Mouse (Mus musculus) bone marrow, adult 2 months (tissue): ENCODE measurements around the gene Syt14.

ENCODE experiments used
- CTCF ChIP-seq: fragments of 200-500 bp; IDR thresholded peaks from 2 replicates; pipeline ENCODE4 v1.5.1; 2011; ENCODE audit warnings: low read length, control low read depth; ENCODE audit not compliant: control insufficient read depth, insufficient read depth
- POLR2A ChIP-seq: fragments of 200-500 bp; IDR thresholded peaks from 2 replicates; pipeline ENCODE4 v1.6.1; 2011; ENCODE audit warnings: low read depth, mild to moderate bottlenecking, control low read depth, low read length, borderline replicate concordance; ENCODE audit not compliant: control insufficient read depth

DNA sequence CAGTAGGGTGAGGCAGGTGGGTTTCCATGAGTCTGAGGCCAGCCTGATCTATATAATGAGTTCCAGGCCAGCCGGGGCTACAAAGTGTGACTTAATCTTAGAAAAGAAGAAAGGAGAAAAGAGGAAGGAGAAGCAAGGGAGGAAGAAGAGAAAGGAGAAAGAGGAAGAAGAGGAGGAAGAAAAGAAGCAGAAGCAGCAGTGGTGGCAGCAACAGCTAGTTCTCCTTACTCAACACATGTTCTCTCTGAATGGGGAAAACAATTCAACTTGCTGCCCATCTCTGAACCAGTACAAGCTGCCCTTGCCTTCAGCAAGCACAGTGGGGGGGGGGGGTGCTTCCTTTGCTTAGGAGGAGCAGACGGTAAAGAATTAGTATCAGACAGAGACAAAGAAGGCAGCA lies 96.5 kb downstream of the Syt14 start:
- TF ChIP-seq CTCF (no peak), POLR2A (no peak)
